Mouse (Mus musculus): ENCODE results near the gene Cope. TPM values are rescaled to one million over a fixed set of nuclear protein-coding genes. Genes with fewer than 3 reads are reported as not detected.
A peak's percentile ranks its signal among the peaks of the same experiment; 100 is the strongest.

Gene Cope
- total and polyA plus RNA-seq, 2 experiments from 2014 or later: 97.1 to 264 TPM

DNA sequence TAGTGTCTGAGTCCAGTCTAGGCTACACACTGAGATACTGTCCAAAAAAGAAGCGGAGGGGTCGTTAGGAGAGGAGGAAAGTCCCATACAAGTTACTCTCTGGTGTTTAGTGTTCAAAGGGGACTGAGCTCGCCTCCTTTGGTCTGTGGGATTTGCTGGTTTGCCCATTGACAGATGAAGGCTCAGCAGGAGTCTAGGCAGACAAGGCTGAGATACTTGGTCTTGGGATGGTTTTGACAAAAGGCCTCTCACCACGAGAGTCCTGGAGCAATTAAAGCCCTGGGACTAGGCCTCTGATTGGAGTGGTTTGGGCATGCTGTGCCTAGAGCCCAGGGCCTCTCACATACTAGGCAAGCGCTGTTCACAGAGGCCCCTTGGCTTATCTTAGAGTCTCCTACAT lies 34.0 kb upstream of the Cope start:
- no peak overlapping the region for H3K27ac ChIP-seq (ENCODE audit: low read depth, low read length)
- no peaks in the 10 kb centered on the region for H3K9me3 ChIP-seq (ENCODE audit: low read length)
- H3K36me3 ChIP-seq (ENCODE audit: insufficient read depth, low read length): peaks cover 17% of the 10 kb centered on the region
- DNase-seq (ENCODE audit: low spot score) (no peak), ATAC-seq (ENCODE audit: low FRiP score) (no peak)
- no peak overlapping the region for H3K4me3 ChIP-seq (ENCODE audit: low read depth, low read length)
- H3K4me1 ChIP-seq (ENCODE audit: insufficient read depth, low read length): no peaks in the 10 kb centered on the region
- no peak overlapping the region for H3K4me2 ChIP-seq (ENCODE audit: low read depth, low read length, poor library complexity, severe bottlenecking)
- H3K27me3 ChIP-seq (ENCODE audit: insufficient read depth, low read length): no peaks in the 10 kb centered on the region
- no peak for TF ChIP-seq CTCF (IDR thresholded peaks at IDR 0.05)
- no peak overlapping the region for H3K9ac ChIP-seq (replicated peaks; ENCODE audit: low read length, poor library complexity, severe bottlenecking)
- 41% methylated on average over 5 of the region's 5 CpGs for WGBS

DNA sequence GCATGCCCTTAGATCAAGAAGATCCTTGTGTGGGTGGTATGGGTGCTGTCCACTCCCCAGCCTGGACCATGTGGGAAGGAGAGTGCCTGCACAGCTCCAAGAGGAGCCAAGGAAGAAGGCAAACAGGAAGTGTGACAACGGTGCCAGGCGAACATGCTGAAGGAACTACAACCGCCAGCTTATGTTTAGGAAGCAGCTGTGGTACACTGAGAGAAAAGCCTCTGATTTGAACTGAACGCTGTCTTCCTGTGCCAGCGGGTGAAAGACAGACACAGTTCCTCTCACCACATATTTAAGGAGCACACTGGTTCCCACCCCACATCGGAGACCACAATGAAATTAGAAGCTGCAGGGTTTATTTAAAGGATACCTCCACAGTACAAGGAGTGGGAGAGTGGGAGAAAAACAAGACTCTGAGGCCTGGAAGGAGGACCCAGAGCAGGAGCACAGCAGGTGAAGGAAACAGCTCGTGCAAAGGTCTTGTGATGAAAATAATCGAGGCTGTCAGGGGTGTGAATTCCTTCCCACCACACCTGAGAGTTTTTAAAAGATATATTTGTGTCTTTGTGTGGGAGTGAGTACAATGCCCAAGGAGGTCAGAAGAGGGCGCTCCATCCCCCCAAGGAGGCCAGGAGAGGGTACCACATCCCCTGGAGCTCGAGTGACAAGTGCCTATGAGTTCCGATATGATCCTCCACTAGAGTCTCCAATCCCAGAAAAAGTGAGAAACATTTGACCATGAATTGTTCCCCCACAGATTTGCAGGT lies 33.3 kb upstream of the Cope start:
- TF ChIP-seq CTCF (IDR thresholded peaks at IDR 0.05): peak; percentile 56
- no peak for ATAC-seq (ENCODE audit: low FRiP score)

DNA sequence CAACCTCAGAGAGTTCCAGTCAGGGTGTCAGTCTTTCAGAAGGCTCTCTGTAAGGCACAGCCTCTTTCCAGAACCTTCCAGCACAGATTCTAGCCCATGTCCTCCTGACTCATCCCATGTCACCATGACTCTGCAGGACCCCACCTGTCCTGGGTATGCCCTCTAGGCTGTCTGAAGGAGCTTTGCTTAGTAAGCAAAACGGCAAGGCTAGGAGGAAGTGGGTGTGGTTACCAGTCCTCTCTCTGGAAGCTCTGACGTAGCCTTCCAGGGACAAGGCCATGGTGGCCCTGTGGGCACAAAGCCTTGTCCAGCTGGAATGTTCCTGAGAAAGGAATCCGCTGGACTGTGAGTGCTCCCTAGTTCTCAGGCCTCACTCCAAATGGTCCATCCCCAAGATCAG lies 29.4 kb upstream of the Cope start:
- 64% methylated on average over 3 of the region's 3 CpGs for WGBS
- H3K4me1 ChIP-seq (ENCODE audit: insufficient read depth, low read length): no peaks in the 10 kb centered on the region
- H3K27me3 ChIP-seq (ENCODE audit: insufficient read depth, low read length): no peaks in the 10 kb centered on the region
- DNase-seq (ENCODE audit: low spot score) (no peak), ATAC-seq (ENCODE audit: low FRiP score) (no peak)
- TF ChIP-seq CTCF (IDR thresholded peaks at IDR 0.05): no peak
- H3K4me3 ChIP-seq (ENCODE audit: low read depth, low read length): no peak overlapping the region
- no peak overlapping the region for H3K27ac ChIP-seq (ENCODE audit: low read depth, low read length)
- no peak overlapping the region for H3K4me2 ChIP-seq (ENCODE audit: low read depth, low read length, poor library complexity, severe bottlenecking)
- no peak overlapping the region for H3K9ac ChIP-seq (replicated peaks; ENCODE audit: low read length, poor library complexity, severe bottlenecking)
- no peaks in the 10 kb centered on the region for H3K36me3 ChIP-seq (ENCODE audit: insufficient read depth, low read length)
- no peaks in the 10 kb centered on the region for H3K9me3 ChIP-seq (ENCODE audit: low read length)

More for the DNA sequence above, 33.3 kb upstream of the Cope start:
- no peak overlapping the region for H3K27ac ChIP-seq (ENCODE audit: low read depth, low read length)
- no peak overlapping the region for H3K9ac ChIP-seq (replicated peaks; ENCODE audit: low read length, poor library complexity, severe bottlenecking)
- DNase-seq (ENCODE audit: low spot score): no peak
- H3K36me3 ChIP-seq (ENCODE audit: insufficient read depth, low read length): peaks cover 11% of the 10 kb centered on the region; the same call in 1 of the 2 replicates
- H3K4me3 ChIP-seq (ENCODE audit: low read depth, low read length): no peak overlapping the region
- WGBS: 59% methylated on average over 11 of the region's 11 CpGs
- H3K27me3 ChIP-seq (ENCODE audit: insufficient read depth, low read length): no peaks in the 10 kb centered on the region
- H3K4me1 ChIP-seq (ENCODE audit: insufficient read depth, low read length): no peaks in the 10 kb centered on the region
- no peaks in the 10 kb centered on the region for H3K9me3 ChIP-seq (ENCODE audit: low read length)
- H3K4me2 ChIP-seq (ENCODE audit: low read depth, low read length, poor library complexity, severe bottlenecking): no peak overlapping the region

DNA sequence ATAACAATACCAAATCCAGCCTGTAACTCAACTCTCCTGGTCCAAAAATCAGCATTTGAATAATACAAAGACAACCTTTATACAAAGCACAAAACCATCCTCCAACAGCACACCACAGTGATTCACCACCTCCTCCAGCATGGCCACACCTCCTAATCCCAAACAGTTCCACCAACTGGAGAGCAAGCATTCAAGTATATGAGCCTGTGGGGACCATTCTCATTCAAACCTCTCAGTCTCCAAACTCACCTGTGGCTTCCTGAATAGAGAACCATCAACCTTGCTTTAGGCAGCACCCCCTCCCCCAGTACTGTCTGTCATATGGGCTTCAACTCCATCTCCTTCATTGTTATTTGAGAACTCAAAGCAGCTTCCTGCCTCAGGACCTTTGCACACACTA lies 28.0 kb upstream of the Cope start:
- H3K4me2 ChIP-seq (ENCODE audit: low read depth, low read length, poor library complexity, severe bottlenecking): no peak overlapping the region
- TF ChIP-seq CTCF (IDR thresholded peaks at IDR 0.05): no peak
- H3K4me3 ChIP-seq (ENCODE audit: low read depth, low read length): no peak overlapping the region
- no peak overlapping the region for H3K9ac ChIP-seq (replicated peaks; ENCODE audit: low read length, poor library complexity, severe bottlenecking)
- no peaks in the 10 kb centered on the region for H3K9me3 ChIP-seq (ENCODE audit: low read length)
- DNase-seq (ENCODE audit: low spot score) (no peak), ATAC-seq (ENCODE audit: low FRiP score) (no peak)
- no peaks in the 10 kb centered on the region for H3K36me3 ChIP-seq (ENCODE audit: insufficient read depth, low read length)
- no peak overlapping the region for H3K27ac ChIP-seq (ENCODE audit: low read depth, low read length)
- no peaks in the 10 kb centered on the region for H3K27me3 ChIP-seq (ENCODE audit: insufficient read depth, low read length)
- H3K4me1 ChIP-seq (ENCODE audit: insufficient read depth, low read length): no peaks in the 10 kb centered on the region

DNA sequence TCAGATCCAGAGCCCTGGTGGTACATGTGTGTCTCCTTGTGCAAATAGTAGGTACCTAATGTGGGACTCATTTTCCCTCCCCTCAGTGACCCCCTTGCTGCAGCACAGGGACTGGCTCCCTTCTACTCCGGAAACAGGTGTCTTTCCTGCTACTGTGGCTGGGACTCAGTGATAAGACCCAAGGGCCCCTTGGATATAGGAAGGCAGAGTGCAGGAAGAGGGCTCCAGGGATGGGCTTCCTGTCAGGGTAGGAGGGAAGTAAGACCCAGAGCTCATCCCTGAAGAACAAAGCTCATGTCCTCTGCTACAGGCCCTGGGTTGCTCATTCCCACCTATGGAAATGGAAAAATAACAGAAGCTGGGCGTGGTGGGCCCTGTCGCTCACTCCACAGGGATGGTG lies 25.8 kb upstream of the Cope start:
- no peaks in the 10 kb centered on the region for H3K4me1 ChIP-seq (ENCODE audit: insufficient read depth, low read length)
- H3K36me3 ChIP-seq (ENCODE audit: insufficient read depth, low read length): no peaks in the 10 kb centered on the region
- H3K4me3 ChIP-seq (ENCODE audit: low read depth, low read length): no peak overlapping the region
- TF ChIP-seq CTCF (IDR thresholded peaks at IDR 0.05): no peak
- ATAC-seq (ENCODE audit: low FRiP score): no peak
- no peak for DNase-seq (ENCODE audit: low spot score)
- H3K27ac ChIP-seq (ENCODE audit: low read depth, low read length): no peak overlapping the region
- no peaks in the 10 kb centered on the region for H3K27me3 ChIP-seq (ENCODE audit: insufficient read depth, low read length)
- H3K9ac ChIP-seq (replicated peaks; ENCODE audit: low read length, poor library complexity, severe bottlenecking): no peak overlapping the region
- H3K9me3 ChIP-seq (ENCODE audit: low read length): no peaks in the 10 kb centered on the region
- WGBS: 78% methylated on average over 3 of the region's 3 CpGs
- H3K4me2 ChIP-seq (ENCODE audit: low read depth, low read length, poor library complexity, severe bottlenecking): no peak overlapping the region

DNA sequence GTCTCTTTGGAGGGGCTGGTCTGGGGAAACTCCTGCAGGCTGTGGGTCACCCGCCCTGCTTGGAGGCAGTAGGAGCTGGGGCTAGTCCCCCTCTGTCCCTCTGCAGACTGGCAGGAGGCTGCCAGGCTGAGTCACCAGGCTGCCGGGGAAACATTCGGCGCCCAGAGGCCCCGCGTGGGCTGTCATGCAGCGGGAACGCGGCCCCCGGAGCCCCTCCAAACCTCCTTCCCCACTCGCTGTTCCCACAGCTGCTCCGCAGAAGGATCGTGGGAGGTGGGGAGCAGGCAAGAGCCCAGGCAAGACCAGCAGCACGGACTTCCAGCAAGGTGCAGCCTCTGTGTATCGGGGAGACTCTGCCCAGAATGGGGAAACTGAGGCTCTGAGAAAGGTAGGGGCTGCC lies 24.1 kb upstream of the Cope start:
- H3K27ac ChIP-seq (ENCODE audit: low read depth, low read length): no peak overlapping the region
- H3K4me1 ChIP-seq (ENCODE audit: insufficient read depth, low read length): no peaks in the 10 kb centered on the region
- no peak for DNase-seq (ENCODE audit: low spot score)
- TF ChIP-seq CTCF (IDR thresholded peaks at IDR 0.05): no peak
- no peaks in the 10 kb centered on the region for H3K36me3 ChIP-seq (ENCODE audit: insufficient read depth, low read length)
- H3K4me3 ChIP-seq (ENCODE audit: low read depth, low read length): no peak overlapping the region
- H3K9ac ChIP-seq (replicated peaks; ENCODE audit: low read length, poor library complexity, severe bottlenecking): 0 out of 2 replicates have a peak overlapping the region, but pooled peaks have one; percentile 24
- no peak overlapping the region for H3K4me2 ChIP-seq (ENCODE audit: low read depth, low read length, poor library complexity, severe bottlenecking)
- H3K27me3 ChIP-seq (ENCODE audit: insufficient read depth, low read length): no peaks in the 10 kb centered on the region
- 65% methylated on average over 15 of the region's 15 CpGs for WGBS
- H3K9me3 ChIP-seq (ENCODE audit: low read length): no peaks in the 10 kb centered on the region
- no peak for ATAC-seq (ENCODE audit: low FRiP score)
